Mouse (Mus musculus) lung, postnatal 0 days (tissue): Measurements from ENCODE around the gene Luzp1. TPM values are rescaled to one million over a fixed set of nuclear protein-coding genes. Genes with fewer than 3 reads are reported as not detected.

Source experiments
- ATAC-seq: fragments of 200-750 bp; cut with Nextera tagmentation; 2 replicates; pipeline ENCODE4 v1.8.0; 2017; ENCODE audit warnings: moderate library complexity
- DNase-seq: peaks from one replicate; pipeline ENCODE4 v3.0.0-alpha.2; 2016; ENCODE audit warnings: low spot score
- H3K27ac ChIP-seq: fragments of 300-500 bp; sonication (generic); 2 replicates; pipeline ENCODE4 v1.5.1; 2014; ENCODE audit warnings: antibody characterized with exemption, mild to moderate bottlenecking, low read length, mixed read lengths
- H3K27me3 ChIP-seq: fragments of 300-500 bp; sonication (generic); replicated peaks from 2 replicates; pipeline ENCODE4 v1.6.1; 2014; ENCODE audit warnings: low read length, mixed read lengths; ENCODE audit not compliant: insufficient read depth
- H3K36me3 ChIP-seq: fragments of 300-500 bp; sonication (generic); 2 replicates; pipeline ENCODE4 v1.6.1; 2014; ENCODE audit warnings: low read length, mixed read lengths; ENCODE audit not compliant: insufficient read depth
- H3K4me1 ChIP-seq: fragments of 300-500 bp; sonication (generic); 2 replicates; pipeline ENCODE4 v1.6.1; 2014; ENCODE audit warnings: antibody characterized with exemption, low read depth, low read length, mixed read lengths; ENCODE audit not compliant: insufficient read depth
- H3K4me2 ChIP-seq: fragments of 300-500 bp; sonication (generic); replicated peaks from 2 replicates; pipeline ENCODE4 v1.6.1; 2014; ENCODE audit warnings: low read depth, mild to moderate bottlenecking, low read length, moderate library complexity, mixed read lengths
- H3K4me3 ChIP-seq: fragments of 300-500 bp; sonication (generic); 2 replicates; pipeline ENCODE4 v1.5.1; 2014; ENCODE audit warnings: low read depth, low read length
- H3K9ac ChIP-seq: fragments of 300-500 bp; sonication (generic); replicated peaks from 2 replicates; pipeline ENCODE4 v1.6.1; 2014; ENCODE audit warnings: low read depth, mild to moderate bottlenecking
- H3K9me3 ChIP-seq: fragments of 300-500 bp; sonication (generic); 2 replicates; pipeline ENCODE4 v1.6.1; 2016; ENCODE audit warnings: low read length, mixed read lengths
- CTCF ChIP-seq: IDR thresholded peaks from 2 replicates; pipeline ENCODE4 v1.5.1; 2016; ENCODE audit warnings: antibody characterized with exemption, mild to moderate bottlenecking
- EP300 ChIP-seq: IDR thresholded peaks from 2 replicates; pipeline ENCODE4 v1.6.1; 2016; ENCODE audit warnings: antibody characterized with exemption, mild to moderate bottlenecking, control low read depth
- WGBS: fragments of 180-500 bp; shearing (Covaris S2); extraction: QIAGEN DNeasy Blood & Tissue Kit; methylation state at CpG from one replicate; pipeline ENCODE4 v1.1.7; 2014; 5-methylcytosine and 5-hydroxymethylcytosine counted together
- polyA plus RNA-seq: library from polyadenylated mRNA; unstranded; fragments of >200 nt; fragmentation: Nextera tagmentation; extraction: Ambion mirVana; gene quantifications from 2 replicates; pipeline ENCODE4 v1.2.1, GENCODE M21; 2015

The Luzp1 gene
- polyA plus RNA-seq, 1 experiment from 2014 or later, result 109 TPM

GRCm38 (mm10) chr4:136452286-136452685 is 17.3 kb upstream of the Luzp1 start:
- Histone ChIP-seq H3K4me3 (no peak overlapping the region), H3K27ac (no peak overlapping the region), H3K4me1 (no peaks in the 10 kb centered on the region; the same call in 1 of the 2 replicates), H3K27me3 (no peaks in the 10 kb centered on the region), H3K9me3 (no peaks in the 10 kb centered on the region), H3K4me2 (no peak overlapping the region), H3K9ac (no peak overlapping the region), H3K36me3 (no peaks in the 10 kb centered on the region)
- DNase-seq, result no peak
- TF ChIP-seq EP300 (no peak), CTCF (no peak)
- WGBS, result 76% methylated on average over 3 of the region's 3 CpGs
- no peak for ATAC-seq

DNA sequence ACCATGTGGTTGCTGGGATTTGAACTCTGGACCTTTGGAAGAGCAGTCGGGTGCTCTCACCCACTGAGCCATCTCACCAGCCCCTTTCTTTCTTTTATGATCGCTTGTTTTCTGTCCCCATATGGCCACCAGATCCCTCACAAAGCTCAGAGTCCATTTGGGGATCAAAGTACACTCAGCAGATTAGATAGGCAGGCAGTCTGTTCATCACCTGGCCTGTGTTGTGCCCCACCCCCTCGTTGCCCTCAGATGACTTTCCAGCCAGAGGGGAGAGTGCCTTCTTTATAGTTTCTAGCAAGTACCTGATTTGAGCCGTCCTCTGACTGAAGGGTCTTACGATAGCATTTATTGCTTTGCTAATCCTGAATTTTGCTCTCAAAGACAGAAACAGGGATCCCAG is 16.8 kb upstream of the Luzp1 start:
- TF ChIP-seq EP300, result no peak
- TF ChIP-seq CTCF, result no peak
- H3K4me1 ChIP-seq, result no peaks in the 10 kb centered on the region; the same call in 1 of the 2 replicates
- no peak overlapping the region for H3K27ac ChIP-seq
- no peak overlapping the region for H3K4me2 ChIP-seq
- H3K27me3 ChIP-seq, result no peaks in the 10 kb centered on the region
- H3K36me3 ChIP-seq, result no peaks in the 10 kb centered on the region
- no peak for ATAC-seq
- no peak for DNase-seq
- H3K9me3 ChIP-seq, result no peaks in the 10 kb centered on the region
- H3K9ac ChIP-seq, result no peak overlapping the region
- no peak overlapping the region for H3K4me3 ChIP-seq
- 60% methylated on average over 5 of the region's 5 CpGs for WGBS

DNA sequence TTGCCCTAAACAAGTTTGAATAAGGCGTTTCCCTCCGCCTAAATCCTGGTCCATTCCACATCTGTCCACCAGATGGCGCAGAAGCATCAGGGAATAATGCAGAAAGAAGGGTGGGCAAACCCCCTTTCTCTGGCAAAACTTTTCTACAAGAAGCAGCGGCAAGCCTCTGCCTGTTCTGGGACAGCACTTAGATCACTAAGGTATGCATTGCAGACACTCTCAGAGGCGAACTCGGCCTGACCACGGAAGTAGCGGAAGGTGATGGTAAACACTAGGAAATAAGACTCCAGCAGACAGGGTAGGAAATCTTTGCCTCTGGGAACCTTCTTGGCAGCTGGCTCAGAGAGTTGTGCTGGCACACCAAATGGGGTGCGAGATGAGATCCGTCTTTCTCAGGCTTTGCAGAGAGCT is 14.7 kb upstream of the Luzp1 start:
- TF ChIP-seq CTCF (peak; percentile 97), EP300 (no peak)
- H3K9ac ChIP-seq, result peak overlapping the region; percentile 20; the same call in 1 of the 2 replicates
- ATAC-seq, result peak; percentile 61
- peak; percentile 87 for DNase-seq
- H3K4me2 ChIP-seq, result peak overlapping the region; percentile 54
- H3K36me3 ChIP-seq, result no peaks in the 10 kb centered on the region
- H3K4me1 ChIP-seq, result no peaks in the 10 kb centered on the region; the same call in 1 of the 2 replicates
- WGBS, result 1% methylated on average over 10 of the region's 10 CpGs
- H3K9me3 ChIP-seq, result no peaks in the 10 kb centered on the region
- H3K27ac ChIP-seq, result no peak overlapping the region
- H3K4me3 ChIP-seq, result peak overlapping the region; percentile 20
- H3K27me3 ChIP-seq, result no peaks in the 10 kb centered on the region

- Histone ChIP-seq H3K27ac (no peak overlapping the region), H3K27me3 (no peaks in the 10 kb centered on the region), H3K9ac (no peak overlapping the region), H3K4me3 (no peak overlapping the region), H3K4me1 (peaks cover 2% of the 10 kb centered on the region; the same call in 1 of the 2 replicates), H3K4me2 (no peak overlapping the region), H3K9me3 (no peaks in the 10 kb centered on the region), H3K36me3 (no peaks in the 10 kb centered on the region)
- ATAC-seq, result no peak
- 87% methylated on average over 6 of the region's 6 CpGs for WGBS
- TF ChIP-seq EP300 (no peak), CTCF (no peak)
- DNase-seq, result no peak
These were observed 12.9 kb upstream of the Luzp1 start for GRCm38 (mm10) chr4:136456516-136457218.

DNA sequence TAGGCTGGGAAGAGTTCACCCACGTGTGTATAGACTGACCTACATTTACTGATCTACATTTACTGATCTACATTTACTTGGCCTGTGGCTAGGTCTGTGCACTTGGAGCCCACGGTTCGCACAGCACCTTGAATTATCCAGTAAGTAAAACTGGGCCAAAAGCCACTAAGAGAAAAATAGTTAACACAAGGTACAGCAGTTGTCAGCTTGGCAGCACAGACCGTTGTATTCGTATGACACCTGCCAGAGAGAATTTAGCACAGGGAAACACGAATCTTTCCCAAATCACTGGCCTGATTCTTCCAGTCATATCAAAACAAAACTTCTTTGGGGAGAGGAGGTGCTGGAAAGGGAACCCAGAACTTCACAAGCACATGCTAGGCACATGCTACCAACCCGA is 11.3 kb upstream of the Luzp1 start:
- peaks cover 6% of the 10 kb centered on the region; the same call in 1 of the 2 replicates for H3K4me1 ChIP-seq
- DNase-seq, result no peak
- WGBS, result 76% methylated on average over 7 of the region's 7 CpGs
- no peaks in the 10 kb centered on the region for H3K9me3 ChIP-seq
- no peak overlapping the region for H3K4me3 ChIP-seq
- no peak overlapping the region for H3K4me2 ChIP-seq
- H3K9ac ChIP-seq, result no peak overlapping the region
- TF ChIP-seq EP300 (no peak), CTCF (no peak)
- H3K36me3 ChIP-seq, result no peaks in the 10 kb centered on the region
- no peaks in the 10 kb centered on the region for H3K27me3 ChIP-seq
- H3K27ac ChIP-seq, result no peak overlapping the region
- no peak for ATAC-seq

- Histone ChIP-seq H3K4me1 (peaks cover 6% of the 10 kb centered on the region; the same call in 1 of the 2 replicates), H3K27ac (no peak overlapping the region), H3K9me3 (no peaks in the 10 kb centered on the region), H3K36me3 (no peaks in the 10 kb centered on the region), H3K9ac (no peak overlapping the region), H3K4me3 (no peak overlapping the region), H3K4me2 (no peak overlapping the region), H3K27me3 (no peaks in the 10 kb centered on the region)
- DNase-seq (no peak), ATAC-seq (no peak)
- WGBS, result 61% methylated on average over 12 of the region's 12 CpGs
- TF ChIP-seq EP300 (no peak), CTCF (no peak)
These were observed 10.4 kb upstream of the Luzp1 start for GRCm38 (mm10) chr4:136459210-136459609.

- Histone ChIP-seq H3K9me3 (no peaks in the 10 kb centered on the region), H3K4me2 (no peak overlapping the region), H3K36me3 (no peaks in the 10 kb centered on the region), H3K4me1 (peaks cover 6% of the 10 kb centered on the region; the same call in 1 of the 2 replicates), H3K4me3 (no peak overlapping the region), H3K27me3 (no peaks in the 10 kb centered on the region), H3K27ac (no peak overlapping the region), H3K9ac (no peak overlapping the region)
- ATAC-seq (no peak), DNase-seq (no peak)
- WGBS, result 53% methylated on average over 4 of the region's 4 CpGs
- no peak for TF ChIP-seq EP300
- TF ChIP-seq CTCF, result no peak
These were observed 8.4 kb upstream of the Luzp1 start for GRCm38 (mm10) chr4:136461206-136461605.
